Mouse (Mus musculus): ENCODE measurements at regions not wholly inside any gene's neighbourhood (a gene's known extent, or its start where the extent isn't known, plus 50 kb on each side); places are given as distances from the start of the nearest gene placed in this dataset.

GRCm38 (mm10) chr3:137032802-137033201, 308.1 kb upstream of the Emcn start:
- no peak for TF ChIP-seq CTCF (IDR thresholded peaks at IDR 0.05; ENCODE audit: low read depth, low read length)
- no peak for TF ChIP-seq GATA1 (IDR thresholded peaks at IDR 0.05; ENCODE audit: borderline replicate concordance, low read length)
- TF ChIP-seq TAL1 (conservative IDR thresholded peaks at IDR 0.05; ENCODE audit: low read depth, low read length), result no peak

Measured in G1E (cell line).